Mouse (Mus musculus) heart, embryonic 14.5 days (tissue): ENCODE results near the gene Olfr1016. TPM values are rescaled to one million over a fixed set of nuclear protein-coding genes. Genes with fewer than 3 reads are reported as not detected.

Source experiments
- ATAC-seq: fragments of 200-750 bp; cut with Nextera tagmentation; 2 replicates; pipeline ENCODE4 v1.8.0; 2017; ENCODE audit warnings: low read depth, moderate TSS enrichment; ENCODE audit not compliant: insufficient number of reproducible peaks, insufficient read depth, low FRiP score
- H3K27ac ChIP-seq, 2 experiments: fragments of 200-500 bp in 1 of 2; fragments of 300-500 bp in 1 of 2; sonication (generic) in 1 of 2; replicated peaks in 1 of 2; 2 replicates each; pipeline ENCODE4 v1.5.1; 2012 to 2014; ENCODE audit warnings: low read depth in 2 of 2, low read length in 2 of 2, control low read depth in 1 of 2, mild to moderate bottlenecking in 1 of 2, mixed read lengths in 1 of 2; ENCODE audit not compliant: control insufficient read depth in 1 of 2, insufficient read depth in 1 of 2
- H3K27me3 ChIP-seq: fragments of 300-500 bp; sonication (generic); 2 replicates; pipeline ENCODE4 v1.6.1; 2014; ENCODE audit warnings: mild to moderate bottlenecking, low read length, control low read depth; ENCODE audit not compliant: control insufficient read depth, insufficient read depth
- H3K36me3 ChIP-seq: fragments of 300-500 bp; sonication (generic); 2 replicates; pipeline ENCODE4 v1.6.1; 2014; ENCODE audit warnings: mild to moderate bottlenecking, control low read depth, low read length, mixed read lengths; ENCODE audit not compliant: control insufficient read depth, insufficient read depth
- H3K4me1 ChIP-seq, 2 experiments: fragments of 200-500 bp in 1 of 2; fragments of 300-500 bp in 1 of 2; sonication (generic) in 1 of 2; 2 replicates each; pipeline ENCODE4 v1.6.1; 2012 to 2014; ENCODE audit warnings: low read length in 2 of 2, control low read depth in 1 of 2, mixed read lengths in 1 of 2; ENCODE audit not compliant: control insufficient read depth in 2 of 2, insufficient read depth in 2 of 2
- H3K4me2 ChIP-seq: fragments of 300-500 bp; sonication (generic); 2 replicates; pipeline ENCODE4 v1.6.1; 2014; ENCODE audit warnings: mild to moderate bottlenecking, low read length
- H3K4me3 ChIP-seq, 2 experiments: fragments of 200-500 bp in 1 of 2; fragments of 300-500 bp in 1 of 2; sonication (generic) in 1 of 2; 2 replicates each; pipeline ENCODE4 v1.5.1; 2012 to 2014; ENCODE audit warnings: low read length in 2 of 2, mild to moderate bottlenecking in 2 of 2, control low read depth in 1 of 2, low read depth in 1 of 2, moderate library complexity in 1 of 2; ENCODE audit not compliant: control insufficient read depth in 1 of 2, insufficient read depth in 1 of 2
- H3K9ac ChIP-seq: fragments of 300-500 bp; sonication (generic); 2 replicates; pipeline ENCODE4 v1.6.1; 2014; ENCODE audit warnings: mild to moderate bottlenecking, low read length
- H3K9me3 ChIP-seq: fragments of 300-500 bp; sonication (generic); 2 replicates; pipeline ENCODE4 v1.6.1; 2016; ENCODE audit warnings: low read length, control low read depth; ENCODE audit not compliant: control insufficient read depth
- WGBS: fragments of 180-500 bp; shearing (Covaris S2); extraction: QIAGEN DNeasy Blood & Tissue Kit; methylation state at CpG from one replicate; pipeline ENCODE4 v1.1.7; 2014; 5-methylcytosine and 5-hydroxymethylcytosine counted together
- polyA plus RNA-seq: library from polyadenylated mRNA; unstranded; fragments of >200 nt; fragmentation: Nextera tagmentation; extraction: Ambion mirVana; gene quantifications from 2 replicates; pipeline ENCODE4 v1.2.1, GENCODE M21; 2014

The Olfr1016 gene
- polyA plus RNA-seq, 1 experiment from 2014 or later: not detected

DNA sequence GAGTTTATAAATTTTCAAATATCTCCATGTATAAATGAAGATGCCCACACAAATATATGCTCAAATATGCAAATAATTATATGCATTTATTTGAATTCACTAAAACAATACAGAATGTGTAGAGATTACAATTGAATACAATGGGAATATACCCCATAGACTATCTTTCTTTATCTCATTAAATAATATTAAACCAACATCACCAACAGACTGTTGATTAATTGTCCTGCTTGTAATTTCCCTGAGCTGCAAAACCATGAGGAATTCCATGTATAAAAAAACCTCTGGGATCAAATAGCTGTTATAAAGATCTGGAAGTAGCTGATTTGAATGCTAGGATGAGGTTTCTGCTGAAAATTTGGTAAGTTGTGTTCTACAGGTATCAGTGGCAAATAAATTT lies 35.5 kb downstream of the Olfr1016 start, which contains the start of gene Olfr1013:
Gene Olfr1013, plus strand, starts transcription at position 301 of the 400 bp plus-strand sequence.
- no peak within 1 kb of the TSS for H3K4me3 ChIP-seq
- no peak within 1 kb of the TSS for H3K9ac ChIP-seq
- H3K36me3 ChIP-seq: no peaks in the 10 kb centered on the region
- H3K9me3 ChIP-seq: no peaks in the 10 kb centered on the region
- no peaks in the 10 kb centered on the region for H3K27me3 ChIP-seq
- no peak within 1 kb of the TSS for H3K4me2 ChIP-seq
- H3K27ac ChIP-seq: no peak within 1 kb of the TSS
- no peak for ATAC-seq
- H3K4me1 ChIP-seq: no peaks in the 10 kb centered on the region

DNA sequence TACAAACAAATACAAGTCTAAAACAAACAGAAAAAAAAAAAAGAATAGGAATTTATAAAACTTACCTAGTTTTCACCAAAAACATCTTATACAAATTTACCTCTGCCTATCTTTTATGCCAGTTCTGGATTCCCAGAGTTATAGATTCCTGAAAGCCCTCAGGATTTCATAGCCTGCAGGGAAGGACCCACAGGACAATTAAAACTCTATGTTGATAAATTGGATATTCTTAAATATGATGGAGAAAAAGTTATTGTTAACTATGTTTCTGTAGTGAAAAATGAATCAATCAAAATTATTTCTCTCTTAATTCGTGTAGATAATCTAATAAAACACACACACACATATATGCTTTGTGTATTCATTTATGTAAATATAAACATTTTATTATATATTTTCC lies 39.7 kb downstream of the Olfr1016 start, which contains the start of gene Olfr1012:
Gene Olfr1012, minus strand, starts transcription at position 101 of the 400 bp plus-strand sequence.
- no peak within 1 kb of the TSS for H3K4me2 ChIP-seq
- H3K27me3 ChIP-seq: no peaks in the 10 kb centered on the region
- no peaks in the 10 kb centered on the region for H3K9me3 ChIP-seq
- no peak within 1 kb of the TSS for H3K4me3 ChIP-seq
- H3K27ac ChIP-seq: no peak within 1 kb of the TSS
- no peaks in the 10 kb centered on the region for H3K36me3 ChIP-seq
- no peak for ATAC-seq
- no peak within 1 kb of the TSS for H3K9ac ChIP-seq
- H3K4me1 ChIP-seq: no peaks in the 10 kb centered on the region
- WGBS: 54% methylated on average over 1 of the region's 1 CpGs

DNA sequence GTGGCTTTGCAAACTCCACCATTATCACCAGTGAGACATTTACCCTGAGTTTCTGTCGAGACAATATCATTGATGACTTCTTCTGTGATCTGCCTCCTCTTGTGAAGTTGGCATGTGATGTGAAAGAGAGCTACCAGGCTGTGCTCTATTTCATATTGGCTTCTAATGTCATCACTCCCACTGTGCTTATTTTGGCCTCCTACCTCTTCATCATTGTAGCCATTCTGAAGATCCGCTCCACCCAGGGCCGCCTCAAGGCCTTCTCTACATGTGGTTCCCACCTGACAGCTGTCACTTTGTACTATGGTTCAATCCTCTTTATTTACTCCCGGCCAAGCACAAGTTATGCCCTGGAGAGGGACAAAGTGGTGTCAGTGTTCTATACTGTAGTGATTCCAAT lies 48.5 kb downstream of the Olfr1016 start:
- 76% methylated on average over 4 of the region's 4 CpGs for WGBS
- no peaks in the 10 kb centered on the region for H3K9me3 ChIP-seq

More for the DNA sequence above, 48.5 kb downstream of the Olfr1016 start:
- no peak for ATAC-seq
- Histone ChIP-seq H3K4me1 (no peaks in the 10 kb centered on the region), H3K4me2 (no peak overlapping the region), H3K4me3 (no peak overlapping the region), H3K27ac (no peak overlapping the region), H3K36me3 (no peaks in the 10 kb centered on the region), H3K27me3 (no peaks in the 10 kb centered on the region), H3K9ac (no peak overlapping the region)

Other genes starting within 250 kb of the Olfr1016 start
- not detected in 2 replicates for gene Olfr996, start 223.3 kb downstream of the Olfr1016 start, polyA plus RNA-seq
- not detected in 2 replicates for gene Olfr998, start 213.6 kb downstream of the Olfr1016 start, polyA plus RNA-seq
- gene Olfr1000, start 190.6 kb downstream of the Olfr1016 start, polyA plus RNA-seq: not detected in 2 replicates
- gene Olfr1002, start 151.8 kb downstream of the Olfr1016 start, polyA plus RNA-seq: not detected in 2 replicates
- not detected in 2 replicates for gene Olfr154, start 138.1 kb downstream of the Olfr1016 start, polyA plus RNA-seq
- gene Olfr1006, start 123.8 kb downstream of the Olfr1016 start, polyA plus RNA-seq: not detected in 2 replicates
- not detected in 2 replicates for gene Olfr1008, start 113.1 kb downstream of the Olfr1016 start, polyA plus RNA-seq
- not detected in 2 replicates for gene Olfr1009, start 87.1 kb downstream of the Olfr1016 start, polyA plus RNA-seq
- gene Olfr1012, start 39.8 kb downstream of the Olfr1016 start, polyA plus RNA-seq: not detected in 2 replicates
- gene Olfr1013, start 35.4 kb downstream of the Olfr1016 start, polyA plus RNA-seq: not detected in 2 replicates
- gene Olfr1014, start 29.8 kb downstream of the Olfr1016 start, polyA plus RNA-seq: not detected in 2 replicates
- not detected in 2 replicates for gene Olfr1015, start 20.5 kb downstream of the Olfr1016 start, polyA plus RNA-seq
- not detected in 2 replicates for gene Olfr1018, start 15.9 kb upstream of the Olfr1016 start, polyA plus RNA-seq
- not detected in 2 replicates for gene Olfr1019, start 42.9 kb upstream of the Olfr1016 start, polyA plus RNA-seq
- gene Olfr1020, start 44.5 kb upstream of the Olfr1016 start, polyA plus RNA-seq: not detected in 2 replicates
- not detected in 2 replicates for gene Olfr1022, start 66.0 kb upstream of the Olfr1016 start, polyA plus RNA-seq
- gene Olfr1023, start 83.1 kb upstream of the Olfr1016 start, polyA plus RNA-seq: not detected in 2 replicates
- not detected in 2 replicates for gene Olfr1024, start 102.5 kb upstream of the Olfr1016 start, polyA plus RNA-seq
- gene Olfr1025-ps1, start 112.6 kb upstream of the Olfr1016 start, polyA plus RNA-seq: not detected in 2 replicates
- gene Olfr1026, start 119.0 kb upstream of the Olfr1016 start, polyA plus RNA-seq: not detected in 2 replicates
- not detected in 2 replicates for gene Olfr1028, start 147.9 kb upstream of the Olfr1016 start, polyA plus RNA-seq
- gene Olfr1029, start 171.4 kb upstream of the Olfr1016 start, polyA plus RNA-seq: not detected in 2 replicates
- gene Olfr1030, start 176.7 kb upstream of the Olfr1016 start, polyA plus RNA-seq: not detected in 2 replicates
- not detected in 2 replicates for gene Olfr1031, start 187.8 kb upstream of the Olfr1016 start, polyA plus RNA-seq
- not detected in 2 replicates for gene Olfr1032, start 203.0 kb upstream of the Olfr1016 start, polyA plus RNA-seq
- 2.7 and 3.9 TPM in 2 replicates for gene Olfr1033, start 218.1 kb upstream of the Olfr1016 start, polyA plus RNA-seq
- gene Olfr1034, start 243.3 kb upstream of the Olfr1016 start, polyA plus RNA-seq: 0.08 and 0.12 TPM in 2 replicates